Mouse (Mus musculus) liver, embryonic 12.5 days (tissue): ENCODE results near the gene Ift57. TPM values are rescaled to one million over a fixed set of nuclear protein-coding genes. Genes with fewer than 3 reads are reported as not detected.

ENCODE experiments used
- ATAC-seq: fragments of 200-750 bp; cut with Nextera tagmentation; 2 replicates; pipeline ENCODE4 v1.8.0; 2017; ENCODE audit warnings: moderate number of reproducible peaks, mild to moderate bottlenecking, moderate library complexity
- H3K27ac ChIP-seq: fragments of 300-500 bp; sonication (generic); 2 replicates; pipeline ENCODE4 v1.5.1; 2016; ENCODE audit warnings: mild to moderate bottlenecking
- H3K27me3 ChIP-seq: fragments of 300-500 bp; sonication (generic); replicated peaks from 2 replicates; pipeline ENCODE4 v1.6.1; 2016; ENCODE audit warnings: mild to moderate bottlenecking, moderate library complexity
- H3K36me3 ChIP-seq: fragments of 300-500 bp; sonication (generic); 2 replicates; pipeline ENCODE4 v1.6.1; 2016; ENCODE audit warnings: mild to moderate bottlenecking, moderate library complexity
- H3K4me1 ChIP-seq: fragments of 300-500 bp; sonication (generic); 2 replicates; pipeline ENCODE4 v1.6.1; 2016
- H3K4me2 ChIP-seq: fragments of 300-500 bp; sonication (generic); 2 replicates; pipeline ENCODE4 v1.6.1; 2016; ENCODE audit warnings: mild to moderate bottlenecking, moderate library complexity
- H3K4me3 ChIP-seq: fragments of 300-500 bp; sonication (generic); 2 replicates; pipeline ENCODE4 v1.5.1; 2016; ENCODE audit warnings: mild to moderate bottlenecking, moderate library complexity
- H3K9ac ChIP-seq: fragments of 300-500 bp; sonication (generic); 2 replicates; pipeline ENCODE4 v1.6.1; 2016; ENCODE audit warnings: mild to moderate bottlenecking, moderate library complexity
- H3K9me3 ChIP-seq: fragments of 300-500 bp; sonication (generic); replicated peaks from 2 replicates; pipeline ENCODE4 v1.6.1; 2016; ENCODE audit warnings: mild to moderate bottlenecking, moderate library complexity
- WGBS: fragments of 180-500 bp; shearing (Covaris S2); methylation state at CpG from one replicate; pipeline ENCODE4 v1.1.7; 2016; ENCODE audit not compliant: insufficient replicate concordance; 5-methylcytosine and 5-hydroxymethylcytosine counted together
- polyA plus RNA-seq: library from polyadenylated mRNA; unstranded; fragments of >200 nt; fragmentation: Nextera tagmentation; extraction: Ambion mirVana; gene quantifications from 2 replicates; pipeline ENCODE4 v1.2.1, GENCODE M21; 2016

The Ift57 gene
- polyA plus RNA-seq, 1 experiment from 2014 or later = 7.9 TPM

DNA sequence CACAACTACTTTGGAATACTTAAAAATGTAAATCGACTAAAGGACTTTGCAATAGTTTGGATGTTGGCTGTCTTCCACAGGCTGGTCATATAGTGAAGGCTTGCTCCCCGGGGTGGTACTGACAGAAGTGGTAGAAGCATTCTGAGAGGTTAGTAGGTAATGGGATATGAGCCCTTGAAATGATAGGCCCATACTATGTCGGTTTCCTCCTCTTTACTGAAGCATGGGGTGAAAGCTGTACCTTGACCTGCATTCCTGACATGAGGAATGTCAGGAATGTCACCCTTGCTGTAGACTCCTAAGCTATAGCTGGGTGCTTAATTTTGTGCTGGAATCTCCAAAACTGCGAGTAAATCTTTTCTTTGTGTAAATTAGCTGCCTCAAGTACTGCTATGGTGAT, 115.4 kb downstream of the Ift57 start:
- H3K9me3 ChIP-seq = no peaks in the 10 kb centered on the region
- H3K27ac ChIP-seq = no peak overlapping the region
- H3K4me3 ChIP-seq = no peak overlapping the region
- no peaks in the 10 kb centered on the region for H3K36me3 ChIP-seq
- H3K4me2 ChIP-seq = no peak overlapping the region
- H3K4me1 ChIP-seq = peaks cover 27% of the 10 kb centered on the region
- H3K27me3 ChIP-seq = no peaks in the 10 kb centered on the region
- H3K9ac ChIP-seq = no peak overlapping the region
- ATAC-seq = no peak
- 69% methylated on average over 4 of the region's 4 CpGs for WGBS

Other genes with a start within 250 kb of the Ift57 start
- gene Cd47, start 101.3 kb downstream of the Ift57 start, polyA plus RNA-seq = 308 and 327 TPM in 2 replicates